Mouse (Mus musculus): ENCODE data around the gene Arf1.
A peak's percentile ranks its signal among the peaks of the same experiment; 100 is the strongest.

The Arf1 gene

GRCm38 (mm10) chr11:59187706-59188105 lies 40.4 kb downstream of the Arf1 start:
- DNase-seq (ENCODE audit: low spot score) = no peak

DNA sequence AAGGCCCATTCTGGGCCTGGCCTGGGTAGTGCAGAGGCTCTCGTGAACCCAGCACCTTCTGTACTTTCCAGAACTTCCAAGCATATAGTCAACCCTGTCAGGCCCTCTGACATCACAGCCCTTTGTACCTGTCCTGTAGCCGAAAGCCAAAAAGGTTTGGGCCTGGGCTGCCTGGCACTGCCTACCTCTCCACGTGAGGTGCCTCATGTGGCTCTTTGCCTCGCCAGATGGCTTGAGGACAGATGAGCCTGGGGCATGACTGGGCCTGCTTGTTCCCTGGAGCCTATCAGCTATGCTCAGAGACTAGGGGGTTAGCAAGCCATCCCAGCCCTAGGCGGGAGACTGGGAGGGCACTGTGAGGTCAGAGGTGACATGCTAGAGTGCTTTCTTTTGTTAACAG lies 42.6 kb downstream of the Arf1 start:
- no peak for DNase-seq (ENCODE audit: low spot score)

GRCm38 (mm10) chr11:59183821-59184220 lies 44.2 kb downstream of the Arf1 start:
- peak; percentile 51 for DNase-seq (ENCODE audit: low spot score)

GRCm38 (mm10) chr11:59182864-59183331 lies 45.2 kb downstream of the Arf1 start, which contains the start of gene Gjc2:
Gene Gjc2, minus strand, starts transcription at chr11:59183213.
- no peak for DNase-seq (ENCODE audit: low spot score)

GRCm38 (mm10) chr11:59176921-59177320 lies 51.1 kb downstream of the Arf1 start:
- no peak for DNase-seq (ENCODE audit: low spot score)

DNA sequence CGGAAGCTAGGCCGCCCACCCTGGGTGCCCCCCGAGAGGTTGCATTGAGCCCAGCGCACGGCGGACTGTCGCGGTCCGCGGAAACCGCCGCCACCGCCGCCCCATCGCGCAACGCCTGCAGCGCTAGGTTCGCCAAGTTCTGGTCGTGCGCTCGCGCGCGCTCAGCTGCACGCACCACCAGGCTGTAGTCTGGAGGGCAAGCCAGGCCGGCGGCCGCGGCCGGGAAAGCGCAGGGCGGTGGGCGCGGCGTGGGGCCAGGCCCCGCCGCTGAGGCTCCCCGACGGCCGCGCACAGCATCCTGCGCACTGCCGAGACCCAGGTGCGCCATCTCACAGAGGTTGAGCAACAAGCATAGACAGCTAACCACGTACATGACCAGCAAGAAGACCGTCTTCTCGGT lies 51.6 kb downstream of the Arf1 start:
- DNase-seq (ENCODE audit: low spot score) = no peak

- DNase-seq (ENCODE audit: low spot score) = no peak
These were observed 53.8 kb downstream of the Arf1 start for GRCm38 (mm10) chr11:59174189-59174838.

GRCm38 (mm10) chr11:59170549-59170948 lies 57.5 kb downstream of the Arf1 start:
- no peak for DNase-seq (ENCODE audit: low spot score)

- DNase-seq (ENCODE audit: low spot score) = no peak
These were observed 58.3 kb downstream of the Arf1 start for GRCm38 (mm10) chr11:59169807-59170206.

DNA sequence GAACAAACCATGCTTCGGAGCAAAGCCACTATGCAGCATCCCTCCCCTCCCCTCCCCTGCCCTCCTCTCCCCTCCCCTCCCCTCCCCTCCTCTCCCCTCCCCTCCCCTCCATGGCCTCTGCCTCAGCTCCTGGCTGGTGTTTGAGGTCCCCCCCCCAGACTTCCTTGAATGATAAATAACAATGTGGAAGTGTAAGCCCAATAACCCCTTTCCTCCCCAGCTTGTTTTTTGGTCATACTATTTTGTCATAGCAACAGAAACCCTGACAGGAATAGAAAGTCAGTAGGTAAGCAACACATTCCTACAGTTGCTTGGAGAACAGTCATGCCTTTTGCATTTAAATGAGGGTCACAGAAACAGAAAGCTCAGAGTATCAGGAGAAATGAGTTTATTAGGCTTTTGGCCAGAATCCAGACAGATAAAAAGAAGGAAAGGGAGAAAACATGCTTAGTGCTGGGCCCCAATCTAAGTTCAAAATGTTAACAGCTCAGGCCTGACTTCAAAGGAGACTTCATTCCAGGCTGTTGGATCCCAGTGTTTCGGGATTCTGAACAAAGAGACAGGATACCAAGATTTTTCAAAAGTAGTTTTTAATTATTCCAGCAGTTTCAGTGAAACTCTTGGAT lies 62.3 kb downstream of the Arf1 start:
- DNase-seq (ENCODE audit: low spot score) = no peak

DNA sequence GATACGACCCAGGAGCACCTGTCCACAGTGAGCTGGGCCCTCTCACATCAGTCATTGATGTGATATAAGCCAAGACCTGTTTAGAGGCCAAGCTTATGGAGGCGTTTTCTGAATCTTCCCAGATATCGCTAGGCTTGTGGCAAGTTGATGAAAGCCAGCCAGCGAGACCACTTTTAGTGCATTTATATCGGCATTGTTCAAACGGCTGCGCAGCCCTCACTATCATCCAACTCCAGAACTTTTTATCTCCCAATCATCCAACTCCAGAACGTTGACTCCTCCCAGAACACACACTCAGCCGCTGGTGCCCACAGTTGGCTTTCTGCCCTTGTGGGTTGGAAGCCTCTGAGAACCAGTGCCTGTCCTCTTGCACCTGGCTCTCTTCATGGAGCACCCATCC lies 63.7 kb downstream of the Arf1 start:
- peak; percentile 73 for DNase-seq (ENCODE audit: low spot score)

- DNase-seq (ENCODE audit: low spot score) = peak; percentile 97
These were observed 64.5 kb downstream of the Arf1 start, which contains the start of gene Iba57 for GRCm38 (mm10) chr11:59163255-59164236. Gene Iba57, minus strand, starts transcription at chr11:59163739.

DNA sequence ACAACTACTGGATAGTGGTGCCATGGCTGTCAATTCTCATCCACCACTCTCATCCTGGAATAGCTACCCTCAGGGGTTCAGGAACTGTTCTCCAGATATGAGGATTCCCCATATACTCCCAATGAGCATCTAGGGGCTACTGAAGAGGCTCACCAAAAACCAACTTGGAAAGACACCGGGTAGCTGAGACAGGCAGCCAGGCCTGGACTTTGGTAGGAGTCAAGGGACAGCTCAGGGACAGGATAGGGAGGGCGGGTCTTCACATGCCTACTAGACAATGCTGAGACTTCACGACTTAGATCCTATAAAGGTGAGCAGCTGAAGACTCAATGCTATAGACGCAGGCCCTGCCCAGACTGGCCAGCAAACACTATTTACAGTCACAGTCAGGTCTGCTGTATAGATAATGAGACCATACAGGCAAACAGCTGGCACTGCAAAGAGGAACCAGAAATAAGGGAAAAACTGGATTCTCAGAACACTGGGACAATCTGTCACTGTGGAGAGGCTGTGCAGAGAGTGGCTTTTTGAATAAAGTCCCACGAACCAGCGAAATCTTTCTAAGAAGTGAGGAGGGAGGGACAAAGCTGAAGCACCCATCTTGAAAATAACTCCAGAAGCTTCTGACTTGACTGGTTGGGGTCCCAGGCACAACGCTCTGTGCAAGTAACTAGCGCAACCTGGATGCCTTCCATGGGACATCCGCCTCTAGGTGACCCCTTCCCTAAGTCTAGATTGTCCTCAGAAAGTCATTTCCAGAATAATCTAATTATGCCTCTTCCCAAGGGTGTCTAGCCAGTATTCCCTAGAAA lies 65.4 kb downstream of the Arf1 start:
- DNase-seq (ENCODE audit: low spot score) = no peak

Measured in spleen, adult 12 weeks (tissue).